Mouse (Mus musculus) ZHBTc4 (cell line): ENCODE measurements around the gene Unc13d.

Source experiments
- DNase-seq: peaks from one replicate; pipeline ENCODE4 v3.0.0-alpha.2; 2011; ENCODE audit warnings: low read depth, low spot score

Unc13d gene

DNA sequence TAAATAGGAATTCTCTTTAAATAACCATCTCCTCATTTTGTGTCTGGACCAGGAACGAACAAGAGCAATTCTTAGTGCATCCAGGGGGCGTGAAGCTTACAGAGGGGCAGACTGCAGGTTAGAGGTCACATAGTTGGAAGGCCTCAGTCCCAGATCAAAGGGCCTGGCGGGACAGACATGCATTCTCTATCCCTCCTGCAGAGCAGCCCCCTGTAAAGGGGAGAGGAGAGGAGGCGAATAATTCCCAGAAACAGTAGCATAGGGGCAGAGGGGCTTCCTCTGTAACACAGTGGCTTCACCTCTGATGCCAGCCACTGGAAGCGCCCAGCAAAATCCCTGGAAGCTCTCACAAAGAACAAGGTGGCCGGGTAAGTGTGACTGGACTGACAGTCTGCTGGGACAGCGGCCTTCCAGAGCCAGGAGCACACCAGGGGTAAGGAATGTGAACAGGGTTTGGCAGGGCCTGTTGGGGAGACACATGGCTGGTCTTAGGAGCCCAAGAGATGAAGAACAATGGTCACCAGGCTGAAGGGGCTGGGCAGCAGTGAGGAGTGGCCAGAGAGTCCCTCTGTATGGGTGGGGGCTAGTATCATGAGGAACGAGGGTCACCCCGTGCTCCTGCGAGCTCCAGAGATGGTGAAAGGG, 1.0 kb upstream of the Unc13d start:
- peak; percentile 61 for DNase-seq

DNA sequence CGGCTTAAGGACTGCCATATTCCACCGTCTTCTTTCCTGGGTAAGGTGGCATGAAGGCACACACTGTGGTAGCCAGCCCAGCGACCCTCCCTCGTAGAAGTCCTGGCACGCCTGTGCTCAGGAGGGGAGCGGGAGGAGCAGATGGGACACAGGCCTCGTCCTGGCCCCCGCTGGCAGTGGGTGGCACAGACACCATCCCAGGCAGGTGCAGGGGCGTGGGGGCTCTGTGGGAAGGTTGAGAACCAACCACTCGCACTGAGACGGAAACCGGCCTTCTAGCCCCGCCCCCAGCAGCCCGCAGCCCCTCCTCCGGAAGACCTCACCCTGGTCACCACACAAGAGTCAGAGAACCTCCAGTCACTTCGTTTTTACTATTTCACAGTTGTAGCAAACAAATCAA, 460 bp upstream of the Unc13d start:
- peak; percentile 76 for DNase-seq

DNA sequence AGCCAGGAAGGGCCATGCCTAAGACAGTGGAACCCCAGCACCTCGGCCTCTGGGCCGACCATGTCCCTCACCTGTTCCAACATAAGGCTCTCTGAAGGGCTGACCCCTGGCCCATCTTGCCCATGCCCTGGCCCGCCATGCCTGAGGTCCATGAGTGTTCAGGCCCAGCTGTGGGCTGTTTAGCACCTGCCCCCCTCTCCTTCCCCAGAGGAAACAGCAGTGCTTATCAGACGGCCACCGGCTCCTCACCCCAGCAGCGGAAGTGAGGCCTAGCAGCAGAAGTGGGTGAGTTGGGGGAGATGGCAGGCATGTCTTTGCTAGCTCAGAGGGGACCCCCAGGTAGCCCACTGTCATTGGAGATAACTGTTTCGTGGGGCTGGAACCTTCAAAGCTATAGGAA, 925 bp downstream of the Unc13d start:
- no peak for DNase-seq

DNA sequence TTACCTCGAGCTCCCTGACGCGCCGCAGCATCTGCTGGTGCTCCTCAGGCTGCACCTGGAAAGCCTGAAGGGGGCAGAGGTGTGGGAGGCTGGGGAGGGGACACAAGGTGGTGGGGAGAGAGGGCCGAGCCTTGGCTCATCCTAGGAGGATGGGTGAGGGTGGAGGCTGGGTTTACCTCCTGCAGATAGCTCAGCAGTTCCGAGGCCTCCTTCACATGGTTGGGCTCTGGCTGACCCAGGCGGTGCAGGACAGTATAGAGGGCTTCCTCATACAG, 1.6 kb downstream of the Unc13d start:
- no peak for DNase-seq

DNA sequence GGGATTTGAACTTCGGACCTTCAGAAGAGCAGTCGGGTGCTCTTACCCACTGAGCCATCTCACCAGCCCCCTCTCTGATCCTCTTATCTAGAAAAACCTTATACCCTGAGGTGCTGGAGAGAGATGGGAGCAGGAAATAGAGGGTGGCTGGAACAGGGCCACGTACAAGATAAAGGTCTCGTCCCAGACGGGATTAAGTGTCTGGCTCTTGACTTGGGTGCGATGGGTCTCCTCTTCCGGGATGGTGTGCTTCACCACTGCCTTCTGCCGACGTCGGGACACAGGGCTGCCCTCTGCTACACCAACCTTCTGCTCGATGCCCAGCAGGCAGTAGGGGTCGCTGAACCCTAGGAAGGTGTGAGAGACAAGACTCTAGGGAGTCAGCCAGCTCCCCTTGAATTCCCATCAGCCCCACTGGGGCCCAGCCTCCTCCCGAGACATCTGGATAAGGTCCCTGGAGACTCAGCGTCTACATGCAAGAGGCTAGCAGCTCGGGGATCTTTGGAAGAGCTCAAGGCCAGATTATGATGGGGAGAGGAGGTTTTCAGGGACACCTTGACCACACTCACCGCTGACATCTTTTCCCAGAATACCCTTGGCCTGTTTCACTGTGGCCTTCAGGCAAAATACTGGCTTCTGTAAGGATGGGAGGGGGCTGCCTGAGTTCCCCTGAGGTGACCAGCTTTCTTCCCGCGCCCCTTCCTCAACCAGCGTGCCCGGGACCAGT, 2.1 kb downstream of the Unc13d start:
- no peak for DNase-seq

DNA sequence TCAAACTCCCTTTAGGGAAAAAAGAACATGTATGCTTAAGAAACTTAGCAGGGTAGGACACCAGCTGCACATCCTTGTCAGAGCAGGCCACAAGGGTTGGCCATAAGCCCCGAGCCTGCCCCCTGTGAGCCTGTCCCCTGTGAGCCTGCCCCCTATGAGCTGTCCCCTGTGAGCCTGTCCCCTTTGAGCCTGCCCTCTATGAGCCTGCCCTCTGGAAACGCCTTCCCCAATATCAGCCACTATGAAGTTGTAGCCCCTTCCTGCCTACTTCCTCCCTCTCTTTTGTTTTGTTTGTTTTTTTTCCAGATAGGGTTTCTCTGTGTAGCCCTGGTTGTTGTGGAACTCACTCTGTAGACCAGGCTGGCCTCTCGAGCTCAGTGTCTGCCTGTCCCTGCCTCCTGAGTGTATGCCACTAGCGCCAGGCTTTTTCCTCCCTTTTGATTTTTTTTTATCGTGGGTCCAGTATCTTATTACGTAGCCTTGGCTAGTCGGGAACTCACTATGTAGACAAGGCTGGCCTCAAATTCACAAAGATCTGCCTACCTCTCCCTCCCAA, 3.2 kb downstream of the Unc13d start:
- no peak for DNase-seq

DNA sequence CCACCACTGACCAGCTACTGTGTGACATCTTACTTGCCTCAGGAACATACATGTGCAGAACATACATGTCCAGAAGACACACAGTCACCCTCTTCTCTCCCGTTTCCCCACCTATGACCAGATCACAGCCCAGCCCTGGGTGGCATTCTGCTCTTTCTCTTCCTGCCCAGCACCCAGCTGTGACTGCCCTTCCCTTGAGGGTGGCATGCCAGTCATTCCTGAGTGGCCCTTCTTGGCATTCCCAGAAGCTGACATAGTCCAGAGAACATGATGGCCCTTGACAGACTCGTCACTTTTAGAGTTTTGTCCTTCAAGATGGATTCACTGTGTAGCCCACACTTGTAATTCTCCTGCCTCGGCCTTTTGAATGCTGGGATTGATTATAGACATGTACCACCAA, 5.2 kb downstream of the Unc13d start:
- DNase-seq, result no peak

DNA sequence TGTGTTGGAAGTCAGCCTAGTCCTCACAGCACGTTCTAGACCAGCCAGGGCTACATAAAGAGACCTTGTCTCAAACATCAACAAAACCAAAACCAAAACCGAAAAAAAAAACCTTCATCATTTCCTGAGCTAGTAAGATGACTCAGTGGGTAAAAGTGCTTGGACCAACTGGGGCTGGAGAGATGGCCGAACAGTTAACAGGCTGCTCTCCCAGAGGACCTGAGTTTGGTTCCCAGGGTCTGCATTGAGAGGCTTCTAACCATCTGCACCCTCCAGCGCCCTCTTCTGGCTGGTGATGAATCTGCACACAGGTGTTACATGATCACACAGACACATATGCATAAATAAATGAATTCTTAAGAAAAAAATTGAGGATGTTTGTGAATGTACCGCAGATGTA, 6.3 kb downstream of the Unc13d start:
- peak; percentile 87 for DNase-seq

DNA sequence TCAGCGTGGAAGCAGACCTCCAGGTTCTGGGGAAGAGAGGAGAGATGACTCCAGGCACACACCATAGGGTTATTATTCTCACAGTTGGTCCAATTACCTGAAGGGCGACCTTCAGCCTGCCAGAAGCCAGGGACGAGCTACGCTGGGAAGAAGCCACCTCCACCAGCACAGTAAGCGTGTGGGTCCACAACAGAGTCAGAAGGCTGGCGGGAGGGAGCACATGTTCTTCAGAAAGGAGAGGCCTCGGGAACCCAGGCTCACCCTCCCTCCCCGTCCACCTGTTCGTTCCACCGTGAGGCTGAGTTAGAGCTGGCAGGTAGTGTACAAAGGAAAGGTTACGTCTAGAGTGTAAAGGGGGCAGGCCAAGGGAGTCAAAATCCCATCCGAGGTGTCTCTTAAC, 12.4 kb downstream of the Unc13d start:
- DNase-seq, result no peak

DNA sequence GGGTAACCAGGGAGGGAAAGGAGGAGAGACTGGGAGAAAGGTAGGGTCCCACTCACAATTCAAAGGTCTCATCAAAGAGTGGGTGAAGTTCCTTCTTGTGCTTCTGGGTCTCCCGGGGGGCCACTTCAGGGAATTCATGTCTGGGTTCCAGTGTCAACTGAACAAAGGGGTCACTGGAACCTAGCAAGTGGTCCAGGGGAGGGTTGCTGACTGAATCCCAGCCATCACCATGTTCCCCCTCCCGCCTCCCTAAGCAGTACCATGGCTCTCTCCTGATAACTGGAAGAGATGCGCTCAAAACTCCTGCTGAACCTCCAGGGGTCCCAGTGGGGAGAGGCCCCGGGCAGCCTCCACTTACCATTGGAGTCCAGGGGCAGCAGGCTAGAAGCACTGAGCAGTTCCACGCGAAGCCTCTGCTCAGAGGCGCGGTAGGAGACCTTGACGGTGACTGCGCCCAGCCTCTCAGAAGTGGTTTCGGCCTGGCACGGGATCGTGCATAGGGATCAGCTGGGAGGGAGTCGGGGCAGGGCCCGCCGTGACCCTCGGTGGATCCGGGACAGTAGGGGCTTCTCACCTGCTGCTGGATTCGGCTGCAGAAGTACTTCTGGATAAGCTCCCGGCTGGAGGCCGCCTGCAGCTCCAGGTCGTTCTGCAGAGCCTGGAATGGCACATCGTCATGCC, 13.4 kb downstream of the Unc13d start:
- no peak for DNase-seq

DNA sequence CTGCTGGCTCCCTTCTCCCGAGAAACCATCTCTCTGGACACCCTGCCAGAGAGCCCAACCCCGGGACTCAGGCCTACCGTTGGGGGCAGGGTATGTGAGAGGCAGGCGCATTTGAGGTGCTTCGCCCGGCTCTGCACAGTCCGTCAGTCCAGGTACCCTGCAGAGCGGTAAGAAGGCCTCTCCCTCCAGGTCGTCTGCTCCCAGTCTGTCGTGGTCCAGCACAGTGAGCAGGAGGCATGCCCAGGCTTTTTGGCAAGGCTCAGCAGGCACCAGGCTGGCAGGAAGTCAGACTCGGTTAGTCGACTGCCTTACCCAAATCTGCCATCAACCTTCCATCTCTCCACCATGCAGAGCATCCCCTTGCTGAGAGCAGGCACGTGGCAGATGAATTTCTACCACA, 14.2 kb downstream of the Unc13d start:
- no peak for DNase-seq

DNA sequence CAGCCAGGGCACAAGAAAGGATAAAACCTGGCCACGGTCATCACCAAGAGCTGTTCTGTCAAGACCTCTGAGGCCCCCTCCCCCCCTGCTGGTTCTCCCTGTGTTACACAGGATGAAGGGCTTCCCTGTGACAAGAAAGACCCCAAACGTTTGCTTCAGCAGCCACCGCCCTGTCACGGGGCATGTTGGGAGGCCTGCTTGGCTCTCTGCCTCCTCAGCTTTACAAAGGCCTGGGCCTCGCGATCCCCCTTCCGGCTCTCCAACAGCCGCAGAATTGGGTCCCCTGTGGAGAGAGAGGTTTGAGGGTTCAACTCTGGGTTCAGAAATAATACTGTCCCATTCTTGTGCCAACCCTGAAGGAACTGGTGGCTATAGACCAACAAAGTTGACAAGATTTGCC, 15.2 kb downstream of the Unc13d start:
- no peak for DNase-seq

DNA sequence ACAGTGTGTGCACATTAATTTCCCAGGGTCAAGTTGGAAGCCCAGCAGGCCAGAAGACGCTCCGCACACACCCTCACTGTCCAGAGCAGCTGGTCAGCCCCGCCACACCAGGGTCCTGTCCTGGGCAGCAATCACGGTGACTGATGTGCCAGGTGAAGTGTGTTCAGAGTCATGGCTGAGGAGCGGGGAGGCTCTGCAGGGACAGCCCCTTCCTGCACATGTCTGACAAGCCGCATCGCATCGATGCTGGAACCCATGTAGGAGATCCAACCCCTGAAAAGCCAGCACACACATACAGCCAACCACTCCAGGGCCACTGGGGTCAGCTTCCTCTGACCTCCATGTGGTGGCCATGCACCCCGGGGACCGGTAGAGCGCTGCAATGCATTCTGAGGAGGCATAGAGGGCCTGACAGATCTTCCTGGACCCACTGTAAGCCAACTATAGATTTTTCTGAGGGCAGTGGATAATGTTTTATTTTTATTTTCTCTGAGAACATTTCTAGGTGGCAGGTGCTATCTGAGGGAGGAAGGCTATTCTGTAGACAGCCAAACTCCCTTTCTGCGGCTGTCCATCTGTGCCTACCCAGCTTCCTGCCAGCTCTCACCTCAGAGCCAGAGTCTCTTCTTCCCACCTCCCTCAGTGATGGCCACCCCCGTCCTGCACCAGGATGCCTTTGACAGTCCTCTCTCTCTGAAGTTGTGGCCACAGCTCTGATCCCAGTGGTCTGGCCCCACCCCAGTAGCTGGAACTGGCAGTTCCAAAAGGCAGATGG, 15.9 kb downstream of the Unc13d start:
- no peak for DNase-seq

DNA sequence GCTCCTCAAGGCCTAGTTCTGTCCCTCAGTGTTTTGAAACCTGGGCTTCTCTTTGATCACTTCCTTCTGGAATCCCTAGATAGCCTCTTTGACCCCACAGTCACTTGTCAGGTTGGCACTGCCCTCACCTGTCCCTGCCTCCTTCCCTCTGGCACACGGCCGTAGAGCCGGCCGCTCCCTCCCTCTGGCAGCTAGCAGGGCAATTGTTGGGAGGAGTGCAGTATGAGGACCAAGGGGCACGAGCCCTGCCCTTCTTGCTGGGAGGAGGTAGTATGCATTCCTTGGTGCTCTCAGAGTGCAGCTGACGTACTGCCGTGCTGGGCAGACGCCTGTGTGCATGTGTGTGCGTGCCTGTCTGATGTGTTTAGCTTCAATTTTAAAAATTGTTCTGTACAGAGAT, 17.2 kb downstream of the Unc13d start:
- no peak for DNase-seq

DNA sequence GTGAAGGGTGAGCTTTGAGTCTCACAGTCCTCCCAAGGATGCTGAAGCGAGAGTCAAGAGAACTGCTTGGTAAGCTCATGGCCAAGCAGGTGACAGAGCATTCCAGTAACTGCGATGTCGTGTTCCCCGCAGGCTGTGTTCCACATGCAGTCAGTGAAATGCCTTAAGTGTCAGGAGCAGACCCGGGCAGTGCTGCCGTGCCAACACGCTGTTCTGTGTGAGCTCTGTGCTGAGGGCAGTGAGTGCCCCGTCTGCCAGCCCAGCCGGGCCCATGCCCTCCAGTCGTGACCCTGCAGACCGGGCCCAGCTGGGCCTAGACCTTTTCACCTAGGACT, 18.1 kb downstream of the Unc13d start:
- no peak for DNase-seq

DNA sequence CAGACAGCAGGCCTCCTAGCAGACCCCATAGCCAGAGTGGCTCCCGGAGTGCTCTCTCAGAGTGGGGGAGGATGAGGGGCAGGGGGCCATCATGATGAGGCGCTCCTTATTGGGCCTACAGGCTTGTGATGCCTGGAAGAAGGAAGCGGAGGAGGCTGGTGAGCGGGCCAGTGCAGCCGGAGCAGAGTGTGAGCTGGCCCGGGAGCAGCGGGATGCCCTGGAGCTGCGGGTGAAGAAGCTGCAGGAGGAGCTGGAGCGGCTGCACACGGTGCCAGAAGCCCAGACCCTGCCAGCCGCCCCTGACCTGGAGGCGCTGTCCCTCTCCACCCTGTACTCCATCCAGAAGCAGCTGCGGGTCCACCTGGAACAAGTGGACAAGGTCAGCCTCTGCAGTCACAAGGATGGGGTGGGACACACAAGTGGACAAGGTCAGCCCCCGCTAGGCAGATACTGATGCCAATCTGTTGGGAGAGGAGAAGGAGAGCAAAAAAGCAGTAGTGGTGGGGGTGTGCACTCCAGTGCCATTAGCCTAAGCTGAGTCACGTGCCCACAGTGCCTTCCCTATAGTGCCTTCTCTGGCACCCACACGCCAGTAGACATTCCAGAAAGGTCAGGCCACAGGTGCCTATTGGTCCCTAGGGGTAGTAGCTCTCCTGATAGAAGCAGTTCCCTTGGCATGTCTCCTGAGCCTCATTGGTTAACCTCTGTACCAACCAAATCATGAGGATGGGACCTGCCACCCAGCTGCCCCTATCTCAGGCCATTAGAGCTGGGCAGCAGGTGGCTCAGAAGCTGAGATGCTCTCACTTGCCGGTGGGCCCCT, 18.7 kb downstream of the Unc13d start:
- DNase-seq, result no peak

DNA sequence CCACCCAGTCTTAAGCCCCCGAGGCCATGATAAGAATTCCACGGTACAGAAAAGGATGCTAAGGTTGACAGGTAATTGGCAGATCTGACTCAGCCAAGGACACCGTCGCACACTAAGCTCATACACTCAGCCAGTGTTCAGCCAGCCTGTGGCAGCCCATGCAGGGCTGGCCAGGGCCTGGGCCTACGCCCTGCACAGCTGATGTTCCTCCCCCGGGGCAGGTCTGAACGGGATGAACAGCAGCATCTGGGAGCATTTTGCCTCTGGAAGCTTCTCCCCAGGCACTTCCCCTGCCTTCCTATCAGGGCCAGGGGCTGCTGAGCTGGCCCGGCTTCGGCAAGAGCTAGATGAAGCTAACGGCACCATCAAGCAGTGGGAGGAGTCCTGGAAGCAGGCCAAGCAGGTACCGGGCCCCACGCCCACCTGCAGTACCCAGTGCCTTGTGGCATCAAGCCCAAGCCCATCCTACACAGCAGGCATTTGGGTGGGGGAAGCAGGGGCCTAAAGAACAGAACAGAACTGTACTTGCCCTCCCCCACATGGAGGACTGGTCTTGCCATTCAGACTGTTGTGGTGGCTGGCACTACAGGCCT, 19.6 kb downstream of the Unc13d start:
- no peak for DNase-seq

DNA sequence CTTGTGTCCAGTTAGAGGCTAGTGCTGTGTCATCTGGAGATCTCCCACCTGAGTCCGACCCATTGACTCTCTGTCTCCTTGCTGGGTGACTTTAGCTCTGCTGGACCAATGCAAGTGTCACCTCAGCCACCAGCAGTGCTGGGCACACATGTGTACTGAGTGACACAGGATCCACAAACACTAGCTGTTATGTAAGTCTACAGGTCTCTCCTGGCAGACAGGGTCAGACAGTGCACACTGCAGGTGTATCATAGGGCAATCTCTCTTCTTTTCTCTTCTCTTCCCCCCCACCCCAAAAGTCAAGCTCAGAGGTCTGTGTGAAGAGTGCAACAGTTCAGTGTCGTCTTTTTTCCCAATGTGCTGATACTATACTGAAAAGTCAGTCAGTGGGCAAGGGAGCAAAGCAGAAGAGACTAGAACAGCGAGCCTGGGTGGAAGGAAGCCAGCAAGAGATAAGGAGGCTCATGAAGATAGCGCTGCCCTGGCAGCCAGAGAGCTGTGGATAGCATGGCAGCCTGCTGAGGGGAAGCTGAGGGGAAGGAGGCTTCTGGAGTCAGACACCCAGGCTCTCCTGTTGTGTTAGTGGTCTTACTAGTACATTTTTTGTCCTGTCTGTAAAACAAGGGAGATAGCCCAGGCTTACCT, 20.4 kb downstream of the Unc13d start:
- no peak for DNase-seq

DNA sequence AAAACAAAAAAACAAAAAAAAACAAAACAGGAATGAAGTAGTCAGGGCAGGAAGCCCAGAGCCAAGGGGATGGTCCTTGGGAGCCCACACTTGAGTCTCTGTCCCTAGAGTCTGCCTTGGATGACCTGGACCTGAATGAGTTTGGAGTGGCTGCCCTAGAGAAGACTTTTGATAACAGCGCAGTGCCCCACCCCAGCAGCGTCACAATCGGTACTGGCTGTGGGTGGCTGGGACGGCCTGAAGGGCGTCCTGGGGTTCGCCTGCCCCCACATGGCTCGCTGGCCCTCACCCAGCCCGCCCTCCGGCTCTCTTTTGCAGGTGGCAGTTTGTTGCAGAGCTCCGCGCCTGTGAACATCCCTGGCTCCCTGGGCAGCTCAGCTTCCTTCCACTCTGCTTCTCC, 21.9 kb downstream of the Unc13d start:
- DNase-seq, result no peak

DNA sequence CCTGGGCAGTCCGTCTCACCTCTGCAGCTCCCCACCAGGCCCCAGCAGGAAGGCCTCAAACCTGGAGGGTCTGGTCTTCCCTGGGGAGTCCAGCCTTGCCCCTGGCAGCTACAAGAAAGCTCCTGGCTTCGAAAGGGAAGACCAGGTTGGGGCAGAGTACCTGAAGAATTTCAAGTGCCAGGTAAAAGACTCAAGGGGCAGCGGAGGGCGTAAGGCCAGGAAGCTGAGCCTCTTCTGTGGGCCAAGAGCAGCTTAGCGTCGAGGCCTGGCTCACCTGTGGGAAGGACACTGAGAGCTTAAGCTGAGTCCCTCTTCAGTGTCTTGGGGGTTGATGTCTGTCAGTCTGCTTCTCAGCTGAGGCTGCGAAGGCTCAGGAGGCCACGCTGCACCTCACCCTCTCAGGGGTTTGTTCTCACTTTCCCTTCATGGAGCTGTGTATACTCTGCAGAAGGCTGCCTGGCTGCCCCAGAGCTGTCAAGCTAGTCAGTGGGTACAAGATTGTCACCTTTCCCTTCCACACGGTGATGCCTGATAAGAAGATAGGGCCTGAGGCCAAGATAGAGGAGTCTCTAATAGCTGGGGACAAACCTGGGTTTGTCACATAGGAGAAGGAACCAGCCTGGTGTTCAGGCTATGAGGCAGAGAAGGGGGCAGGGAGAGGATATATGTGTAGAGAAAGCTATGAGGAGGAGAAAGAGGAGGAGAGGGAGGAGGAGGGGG, 24.1 kb downstream of the Unc13d start:
- DNase-seq, result no peak
